Mouse (Mus musculus) embryo, embryonic 10.5 days (tissue): Measurements from ENCODE around the gene Gm4922.

Source experiments
- DNase-seq: peaks from one replicate; pipeline ENCODE4 v3.0.0-alpha.2; 2015; ENCODE audit warnings: low spot score

The Gm4922 gene

GRCm38 (mm10) chr10:18786693-18787092 lies at the start of gene Gm4922:
Gm4922 (minus strand) TSS chr10:18786793.
- DNase-seq = no peak

DNA sequence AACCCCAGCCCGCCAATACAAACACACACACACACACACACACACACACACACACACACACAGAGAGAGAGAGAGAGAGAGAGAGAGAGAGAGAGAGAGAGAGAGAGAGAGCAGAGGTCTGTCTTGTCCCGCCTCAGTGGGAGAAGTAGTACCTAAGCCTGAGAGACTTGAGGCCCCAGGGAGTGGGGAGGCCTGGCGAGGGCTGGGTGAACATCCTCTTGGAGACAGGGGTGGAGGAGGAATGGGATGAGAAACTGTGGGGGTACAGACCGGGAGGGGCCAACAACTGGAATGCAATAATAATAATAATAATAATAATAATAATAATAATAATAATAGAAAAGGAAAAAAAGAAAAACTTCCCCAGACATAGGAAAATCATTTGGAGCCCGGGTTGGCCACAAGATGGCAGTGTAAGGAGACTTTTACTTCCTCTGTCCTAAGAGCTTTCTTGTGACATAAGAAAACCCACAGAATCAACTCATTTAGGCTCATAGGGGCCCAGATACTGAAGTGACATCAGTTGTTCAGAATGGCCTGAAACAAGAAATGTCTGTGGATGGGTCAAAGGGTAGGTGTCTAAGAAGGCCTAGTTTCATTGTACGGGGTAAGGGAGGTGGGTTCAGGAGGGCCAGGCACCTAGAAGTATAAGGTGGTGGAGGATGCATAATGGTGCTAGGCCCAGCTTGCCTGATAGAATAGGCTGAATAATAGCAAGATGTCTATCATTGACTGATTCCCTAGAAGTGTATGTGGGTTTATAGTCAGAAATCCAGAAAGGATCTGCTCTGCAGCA lies 49.3 kb upstream of the Gm4922 start:
- DNase-seq = peak; percentile 62

DNA sequence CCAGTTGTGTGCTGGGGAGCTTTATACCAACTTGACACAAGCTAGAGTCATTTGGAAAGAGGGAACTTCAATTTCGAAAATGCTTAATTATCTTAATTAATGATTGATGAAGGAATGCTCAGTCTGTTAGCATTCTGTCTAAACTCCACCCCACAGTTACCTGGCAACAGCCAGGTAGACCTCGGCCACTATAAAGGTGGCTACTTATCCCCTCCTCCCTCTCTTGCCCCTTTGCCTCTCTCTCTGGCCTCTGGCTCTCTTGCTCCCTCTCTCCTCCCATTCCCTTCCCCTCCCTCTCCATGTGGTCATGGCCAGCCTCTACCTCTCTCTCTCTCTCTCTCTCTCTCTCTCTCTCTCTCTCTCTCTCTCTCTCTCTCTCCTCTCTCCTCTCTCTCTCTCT lies 47.8 kb upstream of the Gm4922 start:
- no peak for DNase-seq

DNA sequence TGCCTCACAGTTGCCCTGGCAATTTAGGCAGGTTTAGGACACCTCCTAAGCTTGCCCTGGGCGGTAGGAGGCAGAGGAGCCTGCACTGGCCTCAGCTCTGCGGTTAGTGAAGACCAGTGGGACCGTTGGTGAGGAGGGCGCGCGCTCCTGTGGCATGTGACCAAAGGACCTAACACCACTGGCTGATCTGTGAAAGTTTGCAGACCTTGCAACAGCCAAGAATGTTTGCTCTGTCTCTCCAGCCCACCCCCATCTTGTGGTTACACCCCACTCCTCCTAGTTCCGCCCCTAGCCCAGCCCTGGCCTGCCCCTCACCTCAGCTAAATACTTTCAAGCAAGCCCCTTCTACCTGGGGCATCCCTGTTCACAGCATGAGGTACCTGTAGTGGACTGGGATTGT lies 45.2 kb upstream of the Gm4922 start:
- DNase-seq = no peak

DNA sequence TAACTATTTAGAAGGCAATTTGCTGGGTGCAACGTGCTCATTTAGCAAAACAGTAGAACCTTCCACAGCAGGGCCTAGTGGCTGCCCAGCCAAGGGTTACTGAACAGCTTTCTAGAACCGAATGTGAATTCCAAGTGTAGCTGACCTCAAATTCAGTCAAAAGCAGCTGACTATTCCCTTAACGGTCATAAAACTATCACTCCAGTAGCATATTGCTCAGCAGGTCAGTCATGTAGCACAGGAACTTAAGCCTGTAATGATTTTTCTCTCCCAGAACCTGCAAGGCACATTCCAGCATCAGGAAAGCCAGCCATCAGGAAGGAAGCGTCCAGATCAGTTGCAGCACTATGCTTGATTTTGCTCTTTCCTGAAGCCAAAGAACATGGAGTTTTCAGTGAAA lies 43.8 kb upstream of the Gm4922 start:
- no peak for DNase-seq

GRCm38 (mm10) chr10:18827936-18828335 lies 41.3 kb upstream of the Gm4922 start:
- DNase-seq = no peak

DNA sequence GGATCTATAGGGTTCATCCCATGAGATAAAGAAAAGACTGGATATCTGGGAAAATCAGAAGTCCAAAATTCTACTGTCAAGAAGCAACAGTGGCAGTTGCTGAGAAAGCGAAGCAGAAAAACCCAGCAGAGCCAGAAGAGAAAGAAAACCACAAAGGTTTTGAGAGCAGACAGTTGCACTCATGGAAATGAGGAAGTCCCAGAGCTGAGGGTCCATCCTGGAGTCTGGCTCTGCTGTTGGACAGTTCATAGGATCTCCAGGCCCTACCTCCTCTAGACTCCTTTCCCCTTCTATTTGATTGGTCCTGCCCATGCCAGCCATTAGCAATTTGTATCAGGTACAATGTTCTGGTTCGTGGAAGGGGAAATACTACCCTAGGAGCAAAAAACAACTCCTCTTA lies 39.5 kb upstream of the Gm4922 start:
- no peak for DNase-seq

DNA sequence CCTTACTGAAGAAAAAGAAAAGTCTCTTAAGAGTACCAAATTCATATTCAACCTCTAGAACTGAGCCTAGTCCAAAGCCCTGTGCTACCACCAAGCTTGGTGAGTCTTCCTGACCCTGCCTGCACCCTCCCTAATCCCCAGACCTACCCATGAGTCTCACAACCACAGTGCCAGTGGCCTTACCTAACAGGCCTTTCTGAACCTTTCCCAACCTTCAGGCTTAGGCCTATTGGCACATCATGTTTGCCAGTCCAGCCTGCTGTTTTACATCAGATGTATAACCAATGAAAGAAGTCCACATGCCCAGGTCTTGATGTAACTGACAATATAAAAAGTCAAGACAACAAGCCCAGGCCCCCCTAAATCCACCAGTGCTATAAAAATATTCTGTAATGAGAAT lies 38.5 kb upstream of the Gm4922 start:
- no peak for DNase-seq

GRCm38 (mm10) chr10:18816560-18816959 lies 30.0 kb upstream of the Gm4922 start:
- DNase-seq = peak; percentile 69

GRCm38 (mm10) chr10:18811751-18812150 lies 25.2 kb upstream of the Gm4922 start:
- DNase-seq = no peak

- no peak for DNase-seq
Measured at GRCm38 (mm10) chr10:18790063-18790462, 3.5 kb upstream of the Gm4922 start.

GRCm38 (mm10) chr10:18788601-18789000 lies 2.0 kb upstream of the Gm4922 start:
- no peak for DNase-seq

- DNase-seq = no peak
Measured at GRCm38 (mm10) chr10:18777546-18777945, 9.0 kb downstream of the Gm4922 start.

- no peak for DNase-seq
Measured at GRCm38 (mm10) chr10:18772537-18773179, 13.9 kb downstream of the Gm4922 start.

DNA sequence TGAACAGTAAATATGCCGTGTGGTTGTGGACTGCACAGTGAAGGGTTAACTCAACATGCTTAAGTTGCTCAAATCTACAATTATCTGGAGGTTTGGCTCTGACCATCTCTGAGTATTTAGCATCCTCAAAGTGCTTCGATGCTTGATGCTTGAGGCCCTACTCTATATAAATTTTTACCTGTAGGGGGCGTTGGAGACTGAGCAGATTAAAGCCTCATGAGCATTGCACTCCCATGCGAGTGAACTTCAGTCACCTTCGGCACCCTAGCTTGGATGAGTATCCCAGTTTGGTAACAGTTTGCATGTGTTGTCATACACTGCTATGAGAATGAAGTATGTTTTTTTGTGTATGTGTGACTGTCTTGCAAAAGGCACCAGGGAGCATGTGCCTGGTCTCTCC lies 16.7 kb downstream of the Gm4922 start:
- peak; percentile 23 for DNase-seq

DNA sequence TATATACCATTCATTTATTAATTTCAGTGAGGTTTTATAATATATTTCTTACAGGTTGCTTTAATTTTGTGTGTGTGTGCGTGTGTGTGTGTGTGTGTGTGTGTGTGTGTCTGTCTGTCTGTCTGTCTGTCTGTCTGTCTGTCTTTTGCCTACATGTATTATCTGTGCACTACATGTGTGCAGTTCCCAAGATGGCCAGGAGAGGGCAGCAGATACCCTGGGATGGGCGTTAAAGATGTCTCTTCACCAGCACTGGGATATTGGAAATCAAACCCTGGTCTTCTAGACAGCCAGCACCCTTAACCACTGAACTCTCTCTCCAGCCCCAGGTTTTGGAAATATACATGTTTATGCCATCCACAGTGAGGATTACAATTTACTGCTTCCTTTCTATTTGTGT lies 26.4 kb downstream of the Gm4922 start:
- DNase-seq = peak; percentile 75

GRCm38 (mm10) chr10:18750057-18750456 lies 36.5 kb downstream of the Gm4922 start:
- no peak for DNase-seq

DNA sequence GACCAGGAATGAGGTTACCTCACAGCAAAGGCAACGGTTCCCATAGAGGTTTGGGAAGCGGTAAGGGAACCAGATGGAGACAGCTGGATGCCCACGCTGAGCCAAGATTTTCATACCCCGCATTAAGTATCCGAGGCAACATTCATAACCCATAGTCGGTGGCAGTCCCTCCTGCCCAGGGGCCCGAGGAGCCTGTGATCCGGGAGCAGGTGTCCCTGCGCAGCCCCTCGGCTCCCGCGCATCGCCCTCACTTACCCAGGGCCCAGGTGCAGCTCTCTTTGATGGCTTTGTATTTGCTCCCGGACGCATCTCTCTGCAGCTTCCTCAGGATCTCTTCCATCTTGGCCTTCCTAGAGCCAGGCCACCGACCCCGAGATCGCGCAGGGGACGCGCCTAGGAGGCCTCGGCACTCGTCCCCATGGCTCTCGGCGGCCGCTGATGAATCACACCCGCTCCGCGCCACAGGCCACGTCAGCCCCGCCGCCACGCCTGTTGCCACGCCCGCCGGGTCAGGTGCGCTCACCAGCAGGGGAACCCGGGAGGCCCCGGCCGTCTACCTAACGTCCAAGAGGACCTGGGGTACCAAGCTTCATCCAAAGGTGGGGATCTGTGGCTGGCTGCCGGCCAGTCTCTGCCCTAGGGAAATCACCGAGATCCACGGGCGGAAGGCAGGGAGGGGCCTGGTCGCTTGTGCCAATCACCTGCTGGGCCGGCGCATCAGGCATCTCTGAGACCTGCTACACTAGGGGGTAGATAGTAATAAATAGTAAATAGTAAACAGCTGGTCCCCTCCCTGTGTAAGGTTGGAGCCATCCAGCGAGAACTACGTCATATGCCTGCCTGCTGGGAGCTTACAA lies 43.1 kb downstream of the Gm4922 start, which contains the start of gene Arfgef3:
Gene Arfgef3 (minus strand): TSS at position 664 of the 857 bp plus-strand sequence.
- DNase-seq = peak; percentile 54

DNA sequence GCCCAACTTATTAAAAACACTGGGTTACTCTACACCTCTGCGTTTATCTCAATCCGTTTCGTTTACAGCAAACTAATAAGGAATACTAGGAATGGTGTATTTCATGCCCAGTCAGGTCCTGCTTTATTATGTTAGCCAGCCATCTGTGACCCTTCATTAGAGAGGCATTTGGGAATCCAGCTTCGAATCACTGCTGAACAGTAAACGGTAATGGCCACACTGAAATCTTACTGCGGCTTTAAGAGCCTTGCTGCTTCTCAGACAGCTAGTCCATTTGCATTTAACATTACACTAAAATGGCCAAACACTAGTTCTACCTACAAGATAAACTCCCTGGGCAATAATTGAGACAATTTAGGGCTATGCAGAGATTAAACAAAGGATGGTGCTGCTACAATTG lies 44.5 kb downstream of the Gm4922 start:
- no peak for DNase-seq

GRCm38 (mm10) chr10:18741024-18741423 lies 45.6 kb downstream of the Gm4922 start:
- no peak for DNase-seq
